Mouse (Mus musculus): Measurements from ENCODE around the gene Antxr1. TPM values are rescaled to one million over a fixed set of nuclear protein-coding genes. Genes with fewer than 3 reads are reported as not detected.
A peak's percentile ranks its signal among the peaks of the same experiment; 100 is the strongest.

The Antxr1 gene
- polyA plus RNA-seq, 1 experiment from 2014 or later, result 5.5 TPM

GRCm38 (mm10) chr6:87278151-87278550 lies 57.5 kb downstream of the Antxr1 start:
- Histone ChIP-seq H3K9ac (no peak overlapping the region), H3K36me3 (replicated peaks; ENCODE audit: control insufficient read depth, insufficient read depth) (no peaks in the 10 kb centered on the region), H3K4me1 (replicated peaks; ENCODE audit: control insufficient read depth, insufficient read depth, low read length) (peaks cover 13% of the 10 kb centered on the region), H3K4me3 (replicated peaks; ENCODE audit: low read length) (no peak overlapping the region), H3K27ac (no peak overlapping the region), H3K4me2 (replicated peaks) (no peak overlapping the region), H3K9me3 (ENCODE audit: control insufficient read depth, low read length) (0 out of 2 replicates have a peak, but pooled peaks cover 3% of the 10 kb centered on the region), H3K27me3 (ENCODE audit: control insufficient read depth, insufficient read depth, low read length) (no peaks in the 10 kb centered on the region)
- WGBS, result 43% methylated on average over 5 of the region's 5 CpGs
- ATAC-seq (ENCODE audit: low FRiP score) (no peak), DNase-seq (ENCODE audit: low spot score) (no peak)

GRCm38 (mm10) chr6:87277527-87277926 lies 58.1 kb downstream of the Antxr1 start:
- Histone ChIP-seq H3K9ac (no peak overlapping the region), H3K4me1 (replicated peaks; ENCODE audit: control insufficient read depth, insufficient read depth, low read length) (peaks cover 13% of the 10 kb centered on the region), H3K27me3 (ENCODE audit: control insufficient read depth, insufficient read depth, low read length) (no peaks in the 10 kb centered on the region), H3K36me3 (replicated peaks; ENCODE audit: control insufficient read depth, insufficient read depth) (no peaks in the 10 kb centered on the region), H3K27ac (0 out of 2 replicates have a peak overlapping the region, but pooled peaks have one; percentile 32), H3K9me3 (ENCODE audit: control insufficient read depth, low read length) (0 out of 2 replicates have a peak, but pooled peaks cover 3% of the 10 kb centered on the region), H3K4me3 (replicated peaks; ENCODE audit: low read length) (no peak overlapping the region), H3K4me2 (replicated peaks) (no peak overlapping the region)
- ATAC-seq (ENCODE audit: low FRiP score), result no peak
- WGBS, result 36% methylated on average over 3 of the region's 3 CpGs
- DNase-seq (ENCODE audit: low spot score), result no peak

- Histone ChIP-seq H3K36me3 (replicated peaks; ENCODE audit: control insufficient read depth, insufficient read depth) (no peaks in the 10 kb centered on the region), H3K27ac (0 out of 2 replicates have a peak overlapping the region, but pooled peaks have one; percentile 32), H3K4me1 (replicated peaks; ENCODE audit: control insufficient read depth, insufficient read depth, low read length) (peaks cover 13% of the 10 kb centered on the region), H3K9me3 (ENCODE audit: control insufficient read depth, low read length) (0 out of 2 replicates have a peak, but pooled peaks cover 3% of the 10 kb centered on the region), H3K4me3 (replicated peaks; ENCODE audit: low read length) (no peak overlapping the region), H3K4me2 (replicated peaks) (no peak overlapping the region), H3K27me3 (ENCODE audit: control insufficient read depth, insufficient read depth, low read length) (no peaks in the 10 kb centered on the region), H3K9ac (no peak overlapping the region)
- ATAC-seq (ENCODE audit: low FRiP score) (peak; percentile 40; the same call in 1 of the 2 replicates), DNase-seq (ENCODE audit: low spot score) (peak; percentile 34)
- WGBS, result 68% methylated on average over 7 of the region's 7 CpGs
These were observed 58.7 kb downstream of the Antxr1 start for GRCm38 (mm10) chr6:87276941-87277340.

GRCm38 (mm10) chr6:87274779-87275178 lies 60.8 kb downstream of the Antxr1 start:
- H3K27ac ChIP-seq, result no peak overlapping the region
- DNase-seq (ENCODE audit: low spot score), result no peak
- H3K9ac ChIP-seq, result no peak overlapping the region
- H3K4me2 ChIP-seq (replicated peaks), result no peak overlapping the region
- H3K27me3 ChIP-seq (ENCODE audit: control insufficient read depth, insufficient read depth, low read length), result no peaks in the 10 kb centered on the region
- no peak for ATAC-seq (ENCODE audit: low FRiP score)
- H3K4me1 ChIP-seq (replicated peaks; ENCODE audit: control insufficient read depth, insufficient read depth, low read length), result peaks cover 22% of the 10 kb centered on the region
- H3K4me3 ChIP-seq (replicated peaks; ENCODE audit: low read length), result no peak overlapping the region
- WGBS, result 97% methylated on average over 5 of the region's 5 CpGs
- H3K9me3 ChIP-seq (ENCODE audit: control insufficient read depth, low read length), result 0 out of 2 replicates have a peak, but pooled peaks cover 3% of the 10 kb centered on the region
- H3K36me3 ChIP-seq (replicated peaks; ENCODE audit: control insufficient read depth, insufficient read depth), result no peaks in the 10 kb centered on the region

- WGBS, result 82% methylated on average over 3 of the region's 3 CpGs
- no peaks in the 10 kb centered on the region for H3K36me3 ChIP-seq (replicated peaks; ENCODE audit: control insufficient read depth, insufficient read depth)
- DNase-seq (ENCODE audit: low spot score) (no peak), ATAC-seq (ENCODE audit: low FRiP score) (no peak)
- H3K4me2 ChIP-seq (replicated peaks), result no peak overlapping the region
- no peak overlapping the region for H3K9ac ChIP-seq
- no peak overlapping the region for H3K4me3 ChIP-seq (replicated peaks; ENCODE audit: low read length)
- no peak overlapping the region for H3K27ac ChIP-seq
- peaks cover 22% of the 10 kb centered on the region for H3K4me1 ChIP-seq (replicated peaks; ENCODE audit: control insufficient read depth, insufficient read depth, low read length)
- no peaks in the 10 kb centered on the region for H3K27me3 ChIP-seq (ENCODE audit: control insufficient read depth, insufficient read depth, low read length)
- H3K9me3 ChIP-seq (ENCODE audit: control insufficient read depth, low read length), result 0 out of 2 replicates have a peak, but pooled peaks cover 3% of the 10 kb centered on the region
These were observed 61.8 kb downstream of the Antxr1 start for GRCm38 (mm10) chr6:87273791-87274190.

- Histone ChIP-seq H3K36me3 (replicated peaks; ENCODE audit: control insufficient read depth, insufficient read depth) (no peaks in the 10 kb centered on the region), H3K4me3 (replicated peaks; ENCODE audit: low read length) (no peak overlapping the region), H3K9me3 (ENCODE audit: control insufficient read depth, low read length) (0 out of 2 replicates have a peak, but pooled peaks cover 3% of the 10 kb centered on the region), H3K27ac (no peak overlapping the region), H3K27me3 (ENCODE audit: control insufficient read depth, insufficient read depth, low read length) (no peaks in the 10 kb centered on the region), H3K9ac (no peak overlapping the region), H3K4me2 (replicated peaks) (no peak overlapping the region), H3K4me1 (replicated peaks; ENCODE audit: control insufficient read depth, insufficient read depth, low read length) (peaks cover 22% of the 10 kb centered on the region)
- 86% methylated on average over 4 of the region's 4 CpGs for WGBS
- DNase-seq (ENCODE audit: low spot score) (no peak), ATAC-seq (ENCODE audit: low FRiP score) (no peak)
These were observed 62.5 kb downstream of the Antxr1 start for GRCm38 (mm10) chr6:87273141-87273540.

GRCm38 (mm10) chr6:87272202-87272601 lies 63.4 kb downstream of the Antxr1 start:
- Histone ChIP-seq H3K4me1 (replicated peaks; ENCODE audit: control insufficient read depth, insufficient read depth, low read length) (peaks cover 19% of the 10 kb centered on the region), H3K9me3 (ENCODE audit: control insufficient read depth, low read length) (0 out of 2 replicates have a peak, but pooled peaks cover 3% of the 10 kb centered on the region), H3K36me3 (replicated peaks; ENCODE audit: control insufficient read depth, insufficient read depth) (no peaks in the 10 kb centered on the region), H3K27ac (no peak overlapping the region), H3K27me3 (ENCODE audit: control insufficient read depth, insufficient read depth, low read length) (no peaks in the 10 kb centered on the region), H3K9ac (no peak overlapping the region), H3K4me2 (replicated peaks) (no peak overlapping the region), H3K4me3 (replicated peaks; ENCODE audit: low read length) (no peak overlapping the region)
- ATAC-seq (ENCODE audit: low FRiP score) (no peak), DNase-seq (ENCODE audit: low spot score) (no peak)
- 85% methylated on average over 2 of the region's 2 CpGs for WGBS

GRCm38 (mm10) chr6:87270452-87270851 lies 65.2 kb downstream of the Antxr1 start:
- 31% methylated on average over 7 of the region's 7 CpGs for WGBS
- Histone ChIP-seq H3K9me3 (ENCODE audit: control insufficient read depth, low read length) (0 out of 2 replicates have a peak, but pooled peaks cover 3% of the 10 kb centered on the region), H3K4me3 (replicated peaks; ENCODE audit: low read length) (no peak overlapping the region), H3K4me1 (replicated peaks; ENCODE audit: control insufficient read depth, insufficient read depth, low read length) (peaks cover 9% of the 10 kb centered on the region; the same call in 1 of the 2 replicates), H3K9ac (no peak overlapping the region), H3K4me2 (replicated peaks) (no peak overlapping the region), H3K36me3 (replicated peaks; ENCODE audit: control insufficient read depth, insufficient read depth) (no peaks in the 10 kb centered on the region), H3K27ac (no peak overlapping the region), H3K27me3 (ENCODE audit: control insufficient read depth, insufficient read depth, low read length) (no peaks in the 10 kb centered on the region)
- no peak for ATAC-seq (ENCODE audit: low FRiP score)
- DNase-seq (ENCODE audit: low spot score), result peak; percentile 41

GRCm38 (mm10) chr6:87269950-87270349 lies 65.7 kb downstream of the Antxr1 start:
- no peak overlapping the region for H3K4me2 ChIP-seq (replicated peaks)
- no peaks in the 10 kb centered on the region for H3K36me3 ChIP-seq (replicated peaks; ENCODE audit: control insufficient read depth, insufficient read depth)
- peaks cover 9% of the 10 kb centered on the region; the same call in 1 of the 2 replicates for H3K4me1 ChIP-seq (replicated peaks; ENCODE audit: control insufficient read depth, insufficient read depth, low read length)
- ATAC-seq (ENCODE audit: low FRiP score) (no peak), DNase-seq (ENCODE audit: low spot score) (no peak)
- no peak overlapping the region for H3K9ac ChIP-seq
- no peak overlapping the region for H3K27ac ChIP-seq
- WGBS, result 84% methylated on average over 7 of the region's 7 CpGs
- H3K9me3 ChIP-seq (ENCODE audit: control insufficient read depth, low read length), result 0 out of 2 replicates have a peak, but pooled peaks cover 3% of the 10 kb centered on the region
- no peaks in the 10 kb centered on the region for H3K27me3 ChIP-seq (ENCODE audit: control insufficient read depth, insufficient read depth, low read length)
- H3K4me3 ChIP-seq (replicated peaks; ENCODE audit: low read length), result no peak overlapping the region
